ENCODE assay signal across 10 mouse cellular contexts in genomic region chr17:79451141-79451860, GRCm38 (mm10).
DNase-seq lines count a peak whose midpoint lies in the region; ATAC-seq lines count a peak whose summit lies in the region.
"Had no signal": no experiment of that assay in that cellular context is flagged by ENCODE, and none has a peak within 500 bp of the region (broad histone marks: within the 10 kb centered on the region; RNA-seq: fewer than 3 reads in every experiment).

No protein-coding gene starts in this region.

- 44% methylated on average over 12 of the region's 12 CpGs for WGBS in midbrain, embryonic 15.5 days

- H3K36me3 ChIP-seq in midbrain, embryonic 15.5 days (replicated peaks), result no peaks in the 10 kb centered on the region
- H3K36me3 ChIP-seq: neural tube, embryonic 15.5 days had no signal

- no peaks in the 10 kb centered on the region for H3K27me3 ChIP-seq in midbrain, embryonic 15.5 days (replicated peaks)
- H3K27me3 ChIP-seq: neural tube, embryonic 15.5 days had no signal

- H3K4me3 ChIP-seq in midbrain, embryonic 15.5 days, result no peak overlapping the region
- H3K4me3 ChIP-seq: neural tube, embryonic 15.5 days had no signal

- H3K4me1 ChIP-seq in midbrain, embryonic 15.5 days, result no peaks in the 10 kb centered on the region

- no peak overlapping the region for H3K27ac ChIP-seq in midbrain, embryonic 15.5 days
- H3K27ac ChIP-seq: neural tube, embryonic 15.5 days had no signal

- no peak for ATAC-seq in midbrain, embryonic 15.5 days (replicated peaks)

- intact Hi-C loops in heart, postnatal 25 days (cut with DNase I), result loop anchor here (5.0 kb wide), 1 partner anchor 94 kb away; the partner anchor contains the start of gene Cdc42ep3
- intact Hi-C loops in heart, postnatal 10 days (cut with DNase I), result loop anchor here (5.0 kb wide), 1 partner anchor 99 kb away; no protein-coding TSS in a partner anchor
- intact Hi-C loops in left cerebral cortex, postnatal 36 days (cut with DNase I), result no loop called here

- peak; percentile 88 for DNase-seq in heart, adult 11 months
- no peak for DNase-seq in heart, postnatal 25 days (ENCODE audit: low spot score)
- peak; percentile 71 for DNase-seq in embryo, embryonic 10 days (ENCODE audit: low spot score)
- DNase-seq in heart, postnatal 10 days, result peak; percentile 40 to 55
- DNase-seq in lung, postnatal 25 days (ENCODE audit: low spot score), result peak; percentile 33
- DNase-seq in left cerebral cortex, postnatal 36 days (ENCODE audit: low spot score in 2 of 2), result no peak
- DNase-seq in left cerebral cortex, adult 11 months (ENCODE audit: low spot score), result no peak
- DNase-seq: thymus, adult 2 months had no signal

- H3K4me2 ChIP-seq in midbrain, embryonic 15.5 days, result no peak overlapping the region
- H3K4me2 ChIP-seq: neural tube, embryonic 15.5 days had no signal

- no peaks in the 10 kb centered on the region for H3K9me3 ChIP-seq in midbrain, embryonic 15.5 days
- H3K9me3 ChIP-seq: neural tube, embryonic 15.5 days had no signal

- no peak overlapping the region for H3K9ac ChIP-seq in midbrain, embryonic 15.5 days
- H3K9ac ChIP-seq: neural tube, embryonic 15.5 days had no signal

Comparison
In these comparisons a context has a peak if more than half of its experiments do, and no peak if none do; other contexts are left out.
1. DNase-seq: peak in heart, adult 11 months (single experiment), embryo, embryonic 10 days (single experiment), heart, postnatal 10 days (2 of 2) and lung, postnatal 25 days (single experiment); none in heart, postnatal 25 days (single experiment), left cerebral cortex, postnatal 36 days (0 of 2) and left cerebral cortex, adult 11 months (single experiment).